Mouse (Mus musculus): Measurements from ENCODE around the gene 1700017N19Rik.

DNA sequence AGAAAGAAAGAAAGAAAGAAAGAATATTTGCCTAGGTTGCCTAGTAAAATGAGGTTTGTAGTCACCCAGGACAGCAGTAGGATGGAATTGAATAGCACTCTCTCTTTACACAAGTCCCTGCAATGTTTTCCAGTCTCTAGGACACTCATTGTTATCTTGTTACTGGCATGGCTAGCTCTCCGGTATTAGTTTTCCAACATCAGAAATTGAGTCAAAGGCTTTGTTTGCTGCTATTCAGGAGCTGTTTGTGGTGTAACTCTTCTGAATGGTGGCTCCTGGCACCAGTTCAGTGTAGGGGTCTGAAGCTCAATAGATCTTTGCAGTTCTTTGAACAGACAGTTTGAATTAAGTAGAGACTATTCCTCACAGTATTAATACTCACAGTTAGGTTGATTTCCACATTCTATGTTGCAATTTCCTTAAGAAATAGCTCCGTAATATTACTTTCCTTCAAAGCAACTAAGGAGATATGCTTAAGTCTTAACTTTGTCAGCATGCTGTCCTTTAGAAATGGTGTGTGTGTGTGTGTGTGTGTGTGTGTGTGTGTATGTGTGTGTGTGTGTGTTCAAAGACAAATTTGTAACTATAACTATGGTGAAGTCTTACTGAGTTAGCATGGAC lies 71.8 kb downstream of the 1700017N19Rik start:
- no peak for TF ChIP-seq EP300 (IDR thresholded peaks at IDR 0.05; ENCODE audit: low read depth)
- TF ChIP-seq CTCF (IDR thresholded peaks at IDR 0.05; ENCODE audit: low read depth) = no peak

All from heart, postnatal 0 days (tissue).